Mouse (Mus musculus) spleen, adult 2 months (tissue): ENCODE measurements around the gene Plekha5. TPM values are rescaled to one million over a fixed set of nuclear protein-coding genes. Genes with fewer than 3 reads are reported as not detected.

Source experiments
- DNase-seq, 2 experiments: peaks; one replicate each; pipeline versions ENCODE4 v3.0.0 to v3.0.0-alpha.2; 2012 to 2021; ENCODE audit warnings: low spot score in 2 of 2, low read depth in 1 of 2
- H3K27ac ChIP-seq: fragments of 200-500 bp; 2 replicates; pipeline ENCODE4 v1.5.1; 2012; ENCODE audit warnings: low read length, inconsistent platforms; ENCODE audit not compliant: insufficient read depth
- H3K27me3 ChIP-seq: fragments of 200-500 bp; 2 replicates; pipeline ENCODE4 v1.6.1; 2012; ENCODE audit warnings: mild to moderate bottlenecking, moderate library complexity, low read length, inconsistent platforms; ENCODE audit not compliant: control insufficient read depth, insufficient read depth
- H3K36me3 ChIP-seq: fragments of 200-500 bp; 2 replicates; pipeline ENCODE4 v1.6.1; 2012; ENCODE audit warnings: mild to moderate bottlenecking, low read length, inconsistent platforms; ENCODE audit not compliant: control insufficient read depth, insufficient read depth
- H3K4me1 ChIP-seq: fragments of 200-500 bp; 2 replicates; pipeline ENCODE4 v1.6.1; 2011; ENCODE audit warnings: inconsistent platforms; ENCODE audit not compliant: control insufficient read depth, insufficient read depth, insufficient read length
- H3K4me3 ChIP-seq: fragments of 200-500 bp; 2 replicates; pipeline ENCODE4 v1.5.1; 2011; ENCODE audit warnings: mild to moderate bottlenecking, inconsistent platforms; ENCODE audit not compliant: insufficient read depth, insufficient read length; ENCODE audit errors: extremely low read depth
- CTCF ChIP-seq: fragments of 200-500 bp; IDR thresholded peaks from 2 replicates; pipeline ENCODE4 v1.5.1; 2011; ENCODE audit warnings: mild to moderate bottlenecking, inconsistent platforms; ENCODE audit not compliant: insufficient read depth, insufficient read length, insufficient replicate concordance; ENCODE audit errors: extremely low read depth
- POLR2A ChIP-seq: fragments of 200-500 bp; IDR thresholded peaks from 2 replicates; pipeline ENCODE4 v1.6.1; 2011; ENCODE audit warnings: low read depth, low read length, inconsistent platforms
- WGBS: fragments of 180-500 bp; shearing (Covaris S2); methylation state at CpG from one replicate; pipeline ENCODE4 v1.1.7; 2018; 5-methylcytosine and 5-hydroxymethylcytosine counted together
- polyA plus RNA-seq: library from polyadenylated mRNA; depleted of rRNA; stranded (reverse); fragments of >200 nt; gene quantifications from 2 replicates; pipeline ENCODE4 v1.2.3, GENCODE M21; 2012

The Plekha5 gene
- polyA plus RNA-seq, 1 experiment: 8.1 TPM

DNA sequence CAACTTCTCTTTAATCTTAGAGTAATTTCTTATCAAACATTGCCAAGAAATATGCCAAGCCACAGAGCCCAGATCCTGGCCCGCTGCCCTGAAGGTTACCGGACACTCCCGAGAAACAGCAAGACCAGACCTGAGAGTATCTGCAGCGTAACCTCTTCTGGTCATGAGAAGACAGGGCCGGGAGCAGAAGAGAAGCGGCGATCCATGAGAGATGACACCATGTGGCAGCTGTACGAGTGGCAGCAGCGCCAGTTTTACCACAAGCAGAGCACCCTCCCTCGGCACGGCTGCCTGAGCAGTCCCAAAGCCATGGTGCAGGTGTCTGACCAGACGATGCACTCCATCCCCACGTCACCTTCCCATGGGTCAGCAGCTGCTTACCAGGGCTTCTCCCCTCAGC, 126.9 kb downstream of the Plekha5 start:
- no peaks in the 10 kb centered on the region for H3K27me3 ChIP-seq

GRCm38 (mm10) chr6:140554261-140554660, 130.4 kb downstream of the Plekha5 start:
- Histone ChIP-seq H3K27me3 (no peaks in the 10 kb centered on the region), H3K4me1 (no peaks in the 10 kb centered on the region), H3K36me3 (no peaks in the 10 kb centered on the region), H3K4me3 (no peak overlapping the region), H3K27ac (no peak overlapping the region)
- TF ChIP-seq CTCF (no peak), POLR2A (no peak)
- WGBS: 72% methylated on average over 4 of the region's 4 CpGs
- no peak for DNase-seq

More for the DNA sequence above, 126.9 kb downstream of the Plekha5 start:
- Histone ChIP-seq H3K4me3 (no peak overlapping the region), H3K36me3 (no peaks in the 10 kb centered on the region), H3K27ac (no peak overlapping the region), H3K4me1 (no peaks in the 10 kb centered on the region; the same call in 1 of the 2 replicates)
- no peak for DNase-seq
- 63% methylated on average over 13 of the region's 13 CpGs for whole genome bisulfite sequencing
- TF ChIP-seq CTCF (no peak), POLR2A (no peak)

DNA sequence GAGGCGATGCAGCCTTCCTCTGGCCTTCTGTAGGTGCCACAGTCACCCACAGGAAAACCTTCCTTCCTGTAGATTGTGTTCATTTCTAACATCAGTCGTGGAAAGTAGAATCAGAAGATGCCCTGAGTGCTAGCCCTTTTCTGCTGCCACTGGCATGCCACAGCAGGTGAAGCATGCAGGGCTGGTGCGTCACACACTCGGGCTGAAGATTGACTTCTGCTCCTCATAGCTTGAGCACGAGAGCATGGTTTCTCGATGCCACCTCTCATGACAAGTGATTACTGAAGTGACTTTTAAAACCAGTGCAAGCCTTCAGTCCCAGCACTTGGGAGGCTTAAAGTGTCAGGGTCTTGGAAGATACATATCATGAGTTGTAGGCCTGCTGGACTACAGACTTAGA, 135.6 kb downstream of the Plekha5 start:
- WGBS: 56% methylated on average over 6 of the region's 6 CpGs
- H3K27ac ChIP-seq: no peak overlapping the region
- no peak overlapping the region for H3K4me3 ChIP-seq
- H3K27me3 ChIP-seq: no peaks in the 10 kb centered on the region
- H3K36me3 ChIP-seq: no peaks in the 10 kb centered on the region
- H3K4me1 ChIP-seq: peaks cover 3% of the 10 kb centered on the region; the same call in 1 of the 2 replicates
- no peak for DNase-seq
- no peak for TF ChIP-seq CTCF
- no peak for TF ChIP-seq POLR2A

- Histone ChIP-seq H3K4me1 (peaks cover 3% of the 10 kb centered on the region; the same call in 1 of the 2 replicates), H3K27ac (no peak overlapping the region)
- TF ChIP-seq POLR2A (no peak), CTCF (no peak)
These were observed 137.5 kb downstream of the Plekha5 start for GRCm38 (mm10) chr6:140561151-140561916.

DNA sequence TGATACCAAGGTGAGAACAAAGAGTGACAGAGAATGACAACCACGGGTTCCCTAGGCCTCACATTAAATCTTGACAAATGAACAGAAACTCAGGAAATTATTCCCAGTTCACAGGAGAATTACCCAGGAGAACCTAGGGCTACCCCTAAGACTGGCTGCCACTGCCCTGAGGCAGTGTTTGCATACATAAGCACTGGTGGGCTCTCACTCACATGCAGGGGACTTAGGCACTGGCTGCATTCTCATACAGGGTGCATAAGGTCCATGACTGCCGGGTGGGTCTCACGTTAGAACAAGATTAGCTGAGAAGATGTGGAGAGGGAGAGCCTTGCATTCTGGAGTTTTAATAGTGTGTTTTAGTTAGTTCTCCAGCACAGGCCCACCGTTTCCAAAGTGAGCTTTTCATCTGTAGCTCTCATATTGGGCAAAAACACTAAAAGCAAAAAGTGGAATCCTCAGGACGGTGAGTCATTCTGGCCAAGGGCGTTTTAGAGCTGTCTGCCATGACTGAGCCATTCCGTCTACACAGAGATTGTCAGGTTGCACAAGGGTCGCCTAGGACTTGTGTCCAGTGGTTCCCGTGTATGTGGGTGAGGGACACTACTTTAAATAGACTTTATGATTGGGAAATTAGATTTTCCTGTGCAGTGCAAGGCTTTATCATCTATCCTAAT, 138.2 kb downstream of the Plekha5 start:
- WGBS: 90% methylated on average over 9 of the region's 9 CpGs
- TF ChIP-seq POLR2A: no peak
- TF ChIP-seq CTCF: no peak

More at GRCm38 (mm10) chr6:140561151-140561916, 137.5 kb downstream of the Plekha5 start:
- no peaks in the 10 kb centered on the region for H3K36me3 ChIP-seq
- WGBS: 71% methylated on average over 9 of the region's 9 CpGs
- no peak overlapping the region for H3K4me3 ChIP-seq
- peak in 1 of 2 experiments; percentile 21 for DNase-seq
- no peaks in the 10 kb centered on the region for H3K27me3 ChIP-seq

DNA sequence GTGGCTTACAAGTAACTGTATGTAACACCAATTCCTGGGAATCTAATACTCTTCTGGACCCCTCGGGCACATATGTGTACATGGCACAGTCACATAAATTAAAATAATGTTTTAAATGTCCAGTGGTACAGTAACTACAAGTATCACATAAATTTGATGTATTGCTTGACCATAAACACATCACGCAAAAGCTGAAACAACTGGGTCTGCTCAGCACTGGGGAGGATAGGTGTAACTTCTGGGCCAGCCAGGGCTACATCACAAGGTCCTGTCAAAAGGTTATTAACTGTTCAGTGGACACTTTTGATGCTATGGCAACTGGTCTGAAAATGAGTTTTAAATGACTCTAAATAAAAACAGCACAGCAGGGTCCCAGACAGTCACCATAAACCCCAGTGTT, 143.3 kb downstream of the Plekha5 start:
- TF ChIP-seq POLR2A (no peak), CTCF (no peak)
- no peak for DNase-seq
- no peak overlapping the region for H3K27ac ChIP-seq
- no peaks in the 10 kb centered on the region for H3K36me3 ChIP-seq
- no peaks in the 10 kb centered on the region for H3K27me3 ChIP-seq
- H3K4me3 ChIP-seq: no peak overlapping the region
- WGBS: 98% methylated on average over 2 of the region's 2 CpGs
- no peaks in the 10 kb centered on the region for H3K4me1 ChIP-seq

More for the DNA sequence above, 138.2 kb downstream of the Plekha5 start:
- Histone ChIP-seq H3K4me1 (peaks cover 3% of the 10 kb centered on the region; the same call in 1 of the 2 replicates), H3K27me3 (no peaks in the 10 kb centered on the region), H3K27ac (no peak overlapping the region), H3K4me3 (no peak overlapping the region), H3K36me3 (no peaks in the 10 kb centered on the region)
- no peak for DNase-seq
